Mouse (Mus musculus): ENCODE measurements around the gene Csrnp1.

GRCm38 (mm10) chr9:119970763-119971656 is 13.4 kb downstream of the Csrnp1 start:
- no peak for TF ChIP-seq CTCF (IDR thresholded peaks at IDR 0.05; ENCODE audit: extremely low read depth, insufficient read depth, insufficient read length, insufficient replicate concordance)
- TF ChIP-seq POLR2A (IDR thresholded peaks at IDR 0.05; ENCODE audit: low read depth, low read length): no peak
